Mouse (Mus musculus) ES-E14 (cell line): ENCODE results near the gene Inf2. TPM values are rescaled to one million over a fixed set of nuclear protein-coding genes. Genes with fewer than 3 reads are reported as not detected.

Experiments
- DNase-seq: peaks from one replicate; pipeline ENCODE4 v3.0.0-alpha.2; 2013; ENCODE audit warnings: low read depth, low spot score
- H3K27ac ChIP-seq: 2 replicates; pipeline ENCODE4 v1.5.1; 2012; ENCODE audit warnings: low read depth, mild to moderate bottlenecking, low read length, moderate library complexity, mixed read lengths; ENCODE audit not compliant: poor library complexity, insufficient read depth, severe bottlenecking
- H3K36me3 ChIP-seq: 2 replicates; pipeline ENCODE4 v1.6.1; 2012; ENCODE audit warnings: mild to moderate bottlenecking, low read length, moderate library complexity, mixed read lengths; ENCODE audit not compliant: control insufficient read depth, poor library complexity, insufficient read depth, severe bottlenecking
- H3K4me1 ChIP-seq, 2 experiments: fragments of 150-350 bp in 1 of 2; sonication (generic) in 1 of 2; 2 replicates each; pipeline ENCODE4 v1.6.1; 2012; ENCODE audit warnings: low read length in 2 of 2, mild to moderate bottlenecking in 1 of 2, mixed read lengths in 1 of 2; ENCODE audit not compliant: control insufficient read depth in 2 of 2, insufficient read depth in 2 of 2, poor library complexity in 1 of 2
- H3K4me3 ChIP-seq, 2 experiments: fragments of 150-350 bp in 1 of 2; sonication (generic) in 1 of 2; 2 replicates each; pipeline ENCODE4 v1.5.1; 2012; ENCODE audit warnings: low read length in 2 of 2, low read depth in 1 of 2, mild to moderate bottlenecking in 1 of 2, mixed read lengths in 1 of 2; ENCODE audit not compliant: insufficient read depth in 1 of 2, poor library complexity in 1 of 2, severe bottlenecking in 1 of 2
- H3K9ac ChIP-seq: 2 replicates; pipeline ENCODE4 v1.6.1; 2012; ENCODE audit warnings: low read depth, mild to moderate bottlenecking, low read length, mixed read lengths; ENCODE audit not compliant: poor library complexity, insufficient read depth, severe bottlenecking
- H3K9me3 ChIP-seq: fragments of 150-350 bp; sonication (generic); 2 replicates; pipeline ENCODE4 v1.6.1; 2012; ENCODE audit warnings: low read depth, mild to moderate bottlenecking, low read length; ENCODE audit not compliant: control insufficient read depth, insufficient read depth
- CHD2 ChIP-seq: IDR thresholded peaks from 2 replicates; pipeline ENCODE4 v1.6.1; 2014; ENCODE audit warnings: mild to moderate bottlenecking, low read depth, low read length, inconsistent platforms
- HCFC1 ChIP-seq: IDR thresholded peaks from 2 replicates; pipeline ENCODE4 v1.6.1; 2012; ENCODE audit warnings: low read length, inconsistent platforms, borderline replicate concordance; ENCODE audit not compliant: insufficient read depth
- MAFK ChIP-seq: IDR thresholded peaks from 2 replicates; pipeline ENCODE4 v1.6.1; 2014; ENCODE audit warnings: mild to moderate bottlenecking, low read depth, low read length, inconsistent platforms; ENCODE audit not compliant: insufficient read depth
- ZC3H11A ChIP-seq: IDR thresholded peaks from 2 replicates; pipeline ENCODE4 v1.6.1; 2012; ENCODE audit warnings: low read depth, mild to moderate bottlenecking, inconsistent platforms, low read length, borderline replicate concordance
- ZNF384 ChIP-seq: IDR thresholded peaks from 2 replicates; pipeline ENCODE4 v1.6.1; 2012; ENCODE audit warnings: low read depth, low read length, inconsistent platforms
- in situ Hi-C, 2 experiments: fragments of 600-800 bp; cut with MboI; formaldehyde crosslinking; loops; one replicate each; pipeline ENCODE4 v1.15.1; 2025; ENCODE audit warnings: low sequenced_read_pairs in 2 of 2, inconsistent platforms in 1 of 2; ENCODE audit not compliant: unreplicated experiment in 2 of 2
- total RNA-seq: library from RNA; depleted of rRNA; stranded (reverse); fragments of 300-350 nt; gene quantifications from 2 replicates; pipeline ENCODE4 v1.2.3, GENCODE M21; 2012

Inf2 gene
- total RNA-seq, 1 experiment: 21.0 TPM

- in situ Hi-C loops: no loop called here
- H3K27ac ChIP-seq: no peak overlapping the region
Measured at GRCm38 (mm10) chr12:112604709-112605649, 16.4 kb downstream of the Inf2 start.

GRCm38 (mm10) chr12:112605766-112606165 is 17.2 kb downstream of the Inf2 start:
- Histone ChIP-seq H3K27ac (no peak overlapping the region), H3K9me3 (no peaks in the 10 kb centered on the region), H3K4me3 (no peak overlapping the region), H3K4me1 (no peaks in the 10 kb centered on the region), H3K36me3 (peaks cover 45% of the 10 kb centered on the region), H3K9ac (no peak overlapping the region)
- no peak for TF ChIP-seq MAFK
- TF ChIP-seq ZNF384: no peak
- TF ChIP-seq ZC3H11A: no peak
- TF ChIP-seq HCFC1: no peak
- TF ChIP-seq CHD2: no peak
- DNase-seq: no peak
- in situ Hi-C loops: no loop called here

More at GRCm38 (mm10) chr12:112604709-112605649, 16.4 kb downstream of the Inf2 start:
- Histone ChIP-seq H3K4me3 (no peak overlapping the region), H3K9me3 (no peaks in the 10 kb centered on the region), H3K4me1 (peaks cover 0 to 7% of the 10 kb centered on the region in 2 experiments; a peak in 2 of 4 replicates), H3K36me3 (peaks cover 37% of the 10 kb centered on the region), H3K9ac (no peak overlapping the region)
- no peak for DNase-seq
- TF ChIP-seq MAFK: no peak
- TF ChIP-seq ZC3H11A: no peak
- TF ChIP-seq CHD2: no peak
- no peak for TF ChIP-seq HCFC1
- no peak for TF ChIP-seq ZNF384

GRCm38 (mm10) chr12:112606998-112607397 is 18.4 kb downstream of the Inf2 start:
- DNase-seq: no peak
- H3K36me3 ChIP-seq: peaks cover 49% of the 10 kb centered on the region
- no peak overlapping the region for H3K4me3 ChIP-seq
- TF ChIP-seq HCFC1 (no peak), ZNF384 (no peak), ZC3H11A (no peak), MAFK (no peak), CHD2 (no peak)
- H3K9ac ChIP-seq: no peak overlapping the region
- no peaks in the 10 kb centered on the region for H3K9me3 ChIP-seq
- no peaks in the 10 kb centered on the region for H3K4me1 ChIP-seq
- in situ Hi-C loops: no loop called here
- no peak overlapping the region for H3K27ac ChIP-seq

- in situ Hi-C loops: no loop called here
- Histone ChIP-seq H3K9ac (no peak overlapping the region), H3K4me3 (no peak overlapping the region), H3K4me1 (no peaks in the 10 kb centered on the region), H3K36me3 (peaks cover 45% of the 10 kb centered on the region), H3K9me3 (no peaks in the 10 kb centered on the region), H3K27ac (no peak overlapping the region)
- TF ChIP-seq CHD2 (no peak), ZC3H11A (no peak), HCFC1 (no peak), MAFK (no peak), ZNF384 (no peak)
- no peak for DNase-seq
Measured at GRCm38 (mm10) chr12:112609031-112609430, 20.4 kb downstream of the Inf2 start.
